Mouse (Mus musculus) C3H10T1/2 (cell line): ENCODE results near the gene Klrc2. TPM values are rescaled to one million over a fixed set of nuclear protein-coding genes. Genes with fewer than 3 reads are reported as not detected.

Source experiments
- polyA plus RNA-seq, 2 experiments: library from polyadenylated mRNA; unstranded; fragments of >200 nt; fragmentation: generic; extraction: Trizol; gene quantifications; one replicate each; pipeline ENCODE4 v1.2.1; 2012; ENCODE audit warnings: missing spikeins in 2 of 2

Gene Klrc2
- polyA plus RNA-seq: not detected

DNA sequence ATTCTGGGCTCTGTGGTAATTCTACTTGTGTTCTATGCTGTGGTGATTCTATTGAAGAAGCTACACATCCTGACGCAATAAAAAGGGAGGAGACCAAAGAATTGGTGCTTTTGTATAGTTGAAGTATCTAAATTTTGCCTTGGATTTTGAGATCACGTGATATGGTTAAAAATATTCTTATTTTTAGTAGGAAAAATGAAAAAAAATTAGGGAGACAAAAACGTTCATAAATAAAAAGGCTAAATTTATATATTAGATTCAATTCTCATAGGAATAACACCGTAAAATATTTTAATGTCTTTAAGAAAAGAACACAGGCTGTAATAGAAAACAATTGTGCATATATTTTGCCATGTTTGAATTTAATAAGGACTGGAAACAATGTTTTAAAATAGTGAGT lies at the start of gene Klrc2:
Gene Klrc2, minus strand, starts transcription at position 101 of the 400 bp plus-strand sequence.

DNA sequence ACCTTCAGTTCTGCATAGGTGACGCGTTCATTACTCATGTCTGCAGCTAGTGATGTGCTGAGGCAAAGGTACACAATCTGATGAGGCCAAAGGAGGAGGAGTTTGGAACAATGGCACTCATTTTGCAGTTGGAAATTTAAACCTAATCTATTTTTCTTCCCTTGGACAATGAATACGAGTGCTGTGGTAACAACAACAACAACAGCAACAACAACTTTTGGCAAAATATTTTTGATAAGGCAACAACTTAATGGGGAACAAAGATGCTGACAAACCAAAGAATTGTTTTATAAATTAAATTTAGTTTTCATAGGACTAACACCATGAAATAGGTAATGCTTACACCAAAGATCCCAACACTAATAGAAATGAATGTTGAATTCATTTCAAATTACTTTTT lies 18.4 kb upstream of the Klrc2 start, which contains the start of gene Klrc1:
Gene Klrc1, minus strand, starts transcription at position 101 of the 400 bp plus-strand sequence.

GRCm38 (mm10) chr6:129643237-129643636 lies 17.3 kb downstream of the Klrc2 start, which contains the start of gene Klrc3:
Gene Klrc3, minus strand, starts transcription at chr6:129643337.

DNA sequence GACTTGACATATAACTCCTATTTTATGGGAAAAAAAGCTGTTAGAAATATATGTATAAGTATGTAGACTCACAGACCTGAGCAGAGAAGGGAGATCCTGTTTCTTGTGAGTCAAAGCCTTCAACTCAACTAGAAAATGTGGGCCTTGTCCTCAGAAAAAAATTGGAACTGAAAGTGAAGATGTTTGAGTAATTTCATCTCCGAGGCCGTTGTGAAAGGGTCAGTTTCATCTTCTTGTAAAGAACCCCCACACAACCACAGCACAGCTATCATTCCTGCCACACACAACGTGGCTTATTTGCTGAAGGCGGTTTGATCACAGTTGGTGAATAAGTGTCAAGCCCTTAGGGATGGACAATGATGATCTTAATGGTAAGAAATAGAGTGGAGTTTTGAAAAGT lies 36.8 kb downstream of the Klrc2 start, which contains the start of gene Klrk1:
Gene Klrk1, minus strand, starts transcription at position 130 of the 400 bp plus-strand sequence.

Other genes with a start within 250 kb of the Klrc2 start
- under 1 TPM in 1 of 2 experiments, not detected in 1; 0.02 TPM for gene Clec1a, start 208.7 kb downstream of the Klrc2 start, polyA plus RNA-seq
- gene Olr1, start 153.5 kb downstream of the Klrc2 start, polyA plus RNA-seq: not detected
- not detected for gene Tmem52b, start 148.1 kb downstream of the Klrc2 start, polyA plus RNA-seq
- 100 to 1,000 TPM in 1 of 2 experiments, 10 to 100 TPM in 1; 28.5 to 108 TPM for gene Gabarapl1, start 127.5 kb downstream of the Klrc2 start, polyA plus RNA-seq
- not detected for gene Klre1, start 82.8 kb downstream of the Klrc2 start, polyA plus RNA-seq
- not detected for gene Klrd1, start 68.9 kb downstream of the Klrc2 start, polyA plus RNA-seq
- gene Klrk1, start 36.8 kb downstream of the Klrc2 start, polyA plus RNA-seq: not detected
- not detected for gene Klrc3, start 17.4 kb downstream of the Klrc2 start, polyA plus RNA-seq
- gene Klrc1, start 18.3 kb upstream of the Klrc2 start, polyA plus RNA-seq: not detected
- gene Klri1, start 56.4 kb upstream of the Klrc2 start, polyA plus RNA-seq: not detected
- not detected for gene Klri2, start 79.8 kb upstream of the Klrc2 start, polyA plus RNA-seq
- gene Gm156, start 123.6 kb upstream of the Klrc2 start, polyA plus RNA-seq: not detected
- gene Gm17631, start 202.0 kb upstream of the Klrc2 start, polyA plus RNA-seq: not detected
- gene Klra17, start 216.0 kb upstream of the Klrc2 start, polyA plus RNA-seq: under 1 TPM in 1 of 2 experiments, not detected in 1; 0.08 TPM